Mouse (Mus musculus): ENCODE data around the gene Syngr3. TPM values are rescaled to one million over a fixed set of nuclear protein-coding genes. Genes with fewer than 3 reads are reported as not detected.

Syngr3 gene
- polyA plus RNA-seq, 1 experiment from 2014 or later = 4.6 TPM

- Histone ChIP-seq H3K4me2 (peak overlapping the region; percentile 99), H3K36me3 (no peaks in the 10 kb centered on the region), H3K9me3 (replicated peaks) (no peaks in the 10 kb centered on the region), H3K9ac (peak overlapping the region; percentile 89), H3K4me3 (replicated peaks) (peak overlapping the region; percentile 87), H3K4me1 (peaks cover 57% of the 10 kb centered on the region), H3K27me3 (peaks cover 12% of the 10 kb centered on the region), H3K27ac (peak overlapping the region; percentile 84)
- no peak for ATAC-seq (replicated peaks; ENCODE audit: low FRiP score)
- WGBS = 75% methylated on average over 10 of the region's 10 CpGs
These were observed 40.9 kb downstream of the Syngr3 start for GRCm38 (mm10) chr17:24648731-24649377.

GRCm38 (mm10) chr17:24647493-24647892 lies 42.3 kb downstream of the Syngr3 start:
- peaks cover 12% of the 10 kb centered on the region for H3K27me3 ChIP-seq
- no peak for ATAC-seq (replicated peaks; ENCODE audit: low FRiP score)
- peak overlapping the region; percentile 88 for H3K27ac ChIP-seq
- H3K4me2 ChIP-seq = peak overlapping the region; percentile 99
- H3K4me1 ChIP-seq = peaks cover 66% of the 10 kb centered on the region
- H3K9ac ChIP-seq = 0 out of 2 replicates have a peak overlapping the region, but pooled peaks have one; percentile 6
- H3K9me3 ChIP-seq (replicated peaks) = no peaks in the 10 kb centered on the region
- H3K36me3 ChIP-seq = peaks cover 5% of the 10 kb centered on the region; the same call in 1 of the 2 replicates
- H3K4me3 ChIP-seq (replicated peaks) = peak overlapping the region; percentile 87
- WGBS = 81% methylated on average over 11 of the region's 11 CpGs

GRCm38 (mm10) chr17:24646381-24646780 lies 43.4 kb downstream of the Syngr3 start:
- Histone ChIP-seq H3K27me3 (peaks cover 10% of the 10 kb centered on the region), H3K4me2 (peak overlapping the region; percentile 99), H3K9ac (no peak overlapping the region), H3K4me3 (replicated peaks) (no peak overlapping the region), H3K27ac (peak overlapping the region; percentile 88), H3K9me3 (replicated peaks) (no peaks in the 10 kb centered on the region), H3K36me3 (peaks cover 15% of the 10 kb centered on the region; the same call in 1 of the 2 replicates), H3K4me1 (peaks cover 69% of the 10 kb centered on the region)
- ATAC-seq (replicated peaks; ENCODE audit: low FRiP score) = no peak
- 79% methylated on average over 4 of the region's 4 CpGs for WGBS

GRCm38 (mm10) chr17:24645916-24646315 lies 43.8 kb downstream of the Syngr3 start:
- Histone ChIP-seq H3K27ac (peak overlapping the region; percentile 88), H3K4me2 (peak overlapping the region; percentile 43), H3K4me1 (peaks cover 70% of the 10 kb centered on the region), H3K4me3 (replicated peaks) (no peak overlapping the region), H3K9me3 (replicated peaks) (no peaks in the 10 kb centered on the region), H3K9ac (no peak overlapping the region), H3K36me3 (peaks cover 17% of the 10 kb centered on the region), H3K27me3 (peaks cover 5% of the 10 kb centered on the region; the same call in 1 of the 2 replicates)
- no peak for ATAC-seq (replicated peaks; ENCODE audit: low FRiP score)
- 76% methylated on average over 3 of the region's 3 CpGs for WGBS

- Histone ChIP-seq H3K9me3 (replicated peaks) (no peaks in the 10 kb centered on the region), H3K4me1 (peaks cover 70% of the 10 kb centered on the region), H3K4me3 (replicated peaks) (peak overlapping the region; percentile 17), H3K9ac (peak overlapping the region; percentile 0; the same call in 1 of the 2 replicates), H3K4me2 (peak overlapping the region; percentile 43), H3K27me3 (no peaks in the 10 kb centered on the region), H3K27ac (peak overlapping the region; percentile 88), H3K36me3 (peaks cover 25% of the 10 kb centered on the region)
- ATAC-seq (replicated peaks; ENCODE audit: low FRiP score) = peak; percentile 20; the same call in 1 of the 2 replicates
- WGBS = 70% methylated on average over 9 of the region's 9 CpGs
These were observed 44.7 kb downstream of the Syngr3 start for GRCm38 (mm10) chr17:24644875-24645721.

GRCm38 (mm10) chr17:24644030-24644715 lies 45.6 kb downstream of the Syngr3 start:
- H3K4me2 ChIP-seq = peak overlapping the region; percentile 43
- H3K9ac ChIP-seq = peak overlapping the region; percentile 0; the same call in 1 of the 2 replicates
- H3K27ac ChIP-seq = peak overlapping the region; percentile 88
- ATAC-seq (replicated peaks; ENCODE audit: low FRiP score) = 0 out of 2 replicates have a peak, but pooled peaks have one; percentile 13
- peaks cover 33% of the 10 kb centered on the region for H3K36me3 ChIP-seq
- H3K4me3 ChIP-seq (replicated peaks) = peak overlapping the region; percentile 17
- WGBS = 28% methylated on average over 7 of the region's 7 CpGs
- H3K27me3 ChIP-seq = no peaks in the 10 kb centered on the region
- H3K9me3 ChIP-seq (replicated peaks) = no peaks in the 10 kb centered on the region
- peaks cover 71% of the 10 kb centered on the region for H3K4me1 ChIP-seq

- H3K4me1 ChIP-seq = peaks cover 73% of the 10 kb centered on the region
- peaks cover 40% of the 10 kb centered on the region for H3K36me3 ChIP-seq
- no peaks in the 10 kb centered on the region for H3K9me3 ChIP-seq (replicated peaks)
- H3K4me3 ChIP-seq (replicated peaks) = no peak overlapping the region
- 67% methylated on average over 6 of the region's 6 CpGs for WGBS
- no peak for ATAC-seq (replicated peaks; ENCODE audit: low FRiP score)
- peak overlapping the region; percentile 43; the same call in 1 of the 2 replicates for H3K4me2 ChIP-seq
- H3K9ac ChIP-seq = 0 out of 2 replicates have a peak overlapping the region, but pooled peaks have one; percentile 2
- H3K27ac ChIP-seq = no peak overlapping the region
- no peaks in the 10 kb centered on the region for H3K27me3 ChIP-seq
These were observed 46.9 kb downstream of the Syngr3 start for GRCm38 (mm10) chr17:24642791-24643343.

GRCm38 (mm10) chr17:24641944-24642343 lies 47.8 kb downstream of the Syngr3 start:
- H3K4me2 ChIP-seq = no peak overlapping the region
- H3K27ac ChIP-seq = no peak overlapping the region
- peaks cover 40% of the 10 kb centered on the region for H3K36me3 ChIP-seq
- H3K4me3 ChIP-seq (replicated peaks) = no peak overlapping the region
- H3K9ac ChIP-seq = no peak overlapping the region
- WGBS = 88% methylated on average over 14 of the region's 14 CpGs
- no peaks in the 10 kb centered on the region for H3K27me3 ChIP-seq
- H3K4me1 ChIP-seq = peaks cover 67% of the 10 kb centered on the region
- ATAC-seq (replicated peaks; ENCODE audit: low FRiP score) = no peak
- H3K9me3 ChIP-seq (replicated peaks) = no peaks in the 10 kb centered on the region

GRCm38 (mm10) chr17:24640581-24640980 lies 49.2 kb downstream of the Syngr3 start:
- peak overlapping the region; percentile 89 for H3K27ac ChIP-seq
- H3K4me2 ChIP-seq = no peak overlapping the region
- H3K36me3 ChIP-seq = peaks cover 47% of the 10 kb centered on the region
- no peak overlapping the region for H3K4me3 ChIP-seq (replicated peaks)
- H3K4me1 ChIP-seq = peaks cover 63% of the 10 kb centered on the region
- no peaks in the 10 kb centered on the region for H3K27me3 ChIP-seq
- 96% methylated on average over 15 of the region's 15 CpGs for WGBS
- no peak overlapping the region for H3K9ac ChIP-seq
- no peak for ATAC-seq (replicated peaks; ENCODE audit: low FRiP score)
- H3K9me3 ChIP-seq (replicated peaks) = no peaks in the 10 kb centered on the region

- H3K9me3 ChIP-seq (replicated peaks) = no peaks in the 10 kb centered on the region
- no peak overlapping the region for H3K4me2 ChIP-seq
- peak overlapping the region; percentile 89 for H3K27ac ChIP-seq
- peaks cover 58% of the 10 kb centered on the region for H3K4me1 ChIP-seq
- no peak overlapping the region for H3K4me3 ChIP-seq (replicated peaks)
- H3K36me3 ChIP-seq = peaks cover 48% of the 10 kb centered on the region
- H3K9ac ChIP-seq = 0 out of 2 replicates have a peak overlapping the region, but pooled peaks have one; percentile 17
- 83% methylated on average over 7 of the region's 7 CpGs for WGBS
- ATAC-seq (replicated peaks; ENCODE audit: low FRiP score) = no peak
- no peaks in the 10 kb centered on the region for H3K27me3 ChIP-seq
These were observed 49.6 kb downstream of the Syngr3 start for GRCm38 (mm10) chr17:24640119-24640518.

GRCm38 (mm10) chr17:24639571-24639988 lies 50.2 kb downstream of the Syngr3 start:
- Histone ChIP-seq H3K27me3 (no peaks in the 10 kb centered on the region), H3K27ac (peak overlapping the region; percentile 89), H3K4me3 (replicated peaks) (no peak overlapping the region), H3K4me2 (no peak overlapping the region), H3K9ac (0 out of 2 replicates have a peak overlapping the region, but pooled peaks have one; percentile 1), H3K4me1 (peaks cover 55% of the 10 kb centered on the region), H3K9me3 (replicated peaks) (no peaks in the 10 kb centered on the region), H3K36me3 (peaks cover 48% of the 10 kb centered on the region)
- WGBS = 50% methylated on average over 5 of the region's 5 CpGs
- peak; percentile 61 for ATAC-seq (replicated peaks; ENCODE audit: low FRiP score)
